Mouse (Mus musculus): ENCODE data around the gene Apba3.

DNA sequence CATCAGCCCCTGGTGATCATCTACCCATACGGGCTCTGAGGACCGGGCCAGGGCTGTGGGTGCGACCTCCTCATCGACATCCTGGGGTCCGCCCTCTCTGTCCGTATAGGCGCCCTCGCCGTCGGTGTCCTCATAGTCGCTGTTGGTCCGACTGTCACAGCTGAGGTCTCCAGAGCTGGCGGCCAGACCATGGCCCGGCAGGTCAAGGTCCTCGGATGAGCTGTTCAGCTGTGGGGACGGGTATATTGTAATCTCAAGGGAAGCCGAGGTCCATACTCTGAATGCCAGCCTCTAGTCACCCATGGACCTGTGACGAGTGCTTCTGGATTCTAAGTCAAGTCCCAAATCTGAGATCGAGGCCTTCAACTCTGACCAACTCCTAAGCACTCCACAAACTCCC, 7.1 kb downstream of the Apba3 start:
- TF ChIP-seq POLR2A (IDR thresholded peaks at IDR 0.05; ENCODE audit: low read depth, low read length) = no peak
- TF ChIP-seq CTCF (IDR thresholded peaks at IDR 0.05; ENCODE audit: extremely low read depth, insufficient read length, insufficient replicate concordance, low read depth, low read length) = no peak

All from small intestine, adult 2 months (tissue).